In genomic region chr2:180225044-180225761, GRCm38 (mm10) we compare ENCODE assay signal across 8 mouse cellular contexts. TPM values are rescaled to one million over a fixed set of nuclear protein-coding genes. Genes with fewer than 3 reads are reported as not detected.
DNase-seq lines count a peak whose midpoint lies in the region; ATAC-seq and TF ChIP-seq lines count a peak whose summit lies in the region.

No protein-coding gene starts in this region.

- H3K9ac ChIP-seq in heart, embryonic 14.5 days (ENCODE audit: low read length) = peak overlapping the region; percentile 79

- H3K27ac ChIP-seq in heart, embryonic 14.5 days (replicated peaks in 1 of 2; ENCODE audit: control insufficient read depth in 1 of 2, insufficient read depth in 1 of 2, low read depth in 2 of 2, low read length in 2 of 2) = peak overlapping the region in 1 of 2 experiments; percentile 72; a peak in 2 of 4 replicates

- no peaks in the 10 kb centered on the region; the same call in 1 of the 2 replicates for H3K27me3 ChIP-seq in heart, embryonic 14.5 days (ENCODE audit: control insufficient read depth, insufficient read depth, low read length)

- peak overlapping the region; percentile 98 for H3K4me2 ChIP-seq in heart, embryonic 14.5 days (ENCODE audit: low read length)

- H3K36me3 ChIP-seq in heart, embryonic 14.5 days (ENCODE audit: control insufficient read depth, insufficient read depth, low read length) = peaks cover 3% of the 10 kb centered on the region; the same call in 1 of the 2 replicates

- H3K4me1 ChIP-seq in heart, embryonic 14.5 days (ENCODE audit: control insufficient read depth in 2 of 2, insufficient read depth in 2 of 2, low read length in 2 of 2) = peaks cover 35 to 47% of the 10 kb centered on the region in 2 experiments

- 2% methylated on average over 55 of the region's 55 CpGs for WGBS in heart, embryonic 14.5 days

- peak; percentile 96 for DNase-seq in heart, adult 11 months
- no peak for DNase-seq in heart, adult 8-10 months (ENCODE audit: low spot score)
- DNase-seq in brain, embryonic 14.5 days (ENCODE audit: low read depth) = peak; percentile 31
- DNase-seq in kidney, postnatal 10 days = peak; percentile 68
- no peak for DNase-seq in layer of hippocampus, postnatal 10 days (ENCODE audit: low spot score in 2 of 2)
- no peak for DNase-seq in cerebellum, adult 11 months

- peak; percentile 6 for ATAC-seq in heart, embryonic 14.5 days (ENCODE audit: insufficient number of reproducible peaks, insufficient read depth, low FRiP score, low read depth)
- ATAC-seq in megakaryocyte-erythroid progenitor cell, adult 5-6 weeks (replicated peaks; ENCODE audit: low FRiP score, low TSS enrichment, poor library complexity, severe bottlenecking) = 0 out of 2 replicates have a peak, but pooled peaks have one; percentile 1

- no peak for TF ChIP-seq CTCF in brain, embryonic 14.5 days (IDR thresholded peaks at IDR 0.05; ENCODE audit: borderline replicate concordance, extremely low read depth, insufficient read depth, insufficient read length)

- H3K9me3 ChIP-seq in heart, embryonic 14.5 days (ENCODE audit: control insufficient read depth, low read length) = no peaks in the 10 kb centered on the region

- no peak for TF ChIP-seq POLR2A in brain, embryonic 14.5 days (IDR thresholded peaks at IDR 0.05; ENCODE audit: borderline replicate concordance, extremely low read depth, insufficient read depth, insufficient read length, poor library complexity, severe bottlenecking)

- H3K4me3 ChIP-seq in heart, embryonic 14.5 days (ENCODE audit: control insufficient read depth in 1 of 2, insufficient read depth in 1 of 2, low read depth in 1 of 2, low read length in 2 of 2) = peak overlapping the region; percentile 62 to 71

RNA-seq across cellular contexts. Expression of gene Lama5, which starts 0.5 kb away (rescaled TPM):
- total RNA-seq in heart, adult 8-10 months (2022) = 100 to 1,000 TPM in 1 of 4 experiments, 10 to 100 TPM in 3; 78.1 to 110 (median 93.3) TPM
- polyA plus RNA-seq in brain, embryonic 14.5 days (2012; rRNA removed) = 7.7 and 9.5 TPM in 2 replicates
- 30.5 and 32.7 TPM in 2 replicates for polyA plus RNA-seq in heart, embryonic 14.5 days (2014; fragmentation: Nextera tagmentation; extraction: Ambion mirVana)
- 0.04 and 0.25 TPM in 2 replicates for total RNA-seq in megakaryocyte-erythroid progenitor cell, adult 5-6 weeks (2014; fragmentation: Nextera tagmentation)
- 0.05 TPM in 1 of 2 replicates, not detected in the other for total RNA-seq in megakaryocyte-erythroid progenitor cell, adult 5-6 weeks (2017)
- total RNA-seq in layer of hippocampus, postnatal 10 days (2021) = 1 to 10 TPM; 8.1 to 9.6 TPM

RNA-seq across cellular contexts. Expression of gene Rps21, which starts 32.0 kb away (rescaled TPM):
- total RNA-seq in heart, adult 8-10 months (2022) = 100 to 1,000 TPM; 452 to 674 (median 565) TPM
- 2,108 and 3,314 TPM in 2 replicates for polyA plus RNA-seq in brain, embryonic 14.5 days (2012; rRNA removed)
- 386 and 447 TPM in 2 replicates for polyA plus RNA-seq in heart, embryonic 14.5 days (2014; fragmentation: Nextera tagmentation; extraction: Ambion mirVana)
- 3,693 and 4,041 TPM in 2 replicates for total RNA-seq in megakaryocyte-erythroid progenitor cell, adult 5-6 weeks (2014; fragmentation: Nextera tagmentation)
- 2,831 and 3,324 TPM in 2 replicates for total RNA-seq in megakaryocyte-erythroid progenitor cell, adult 5-6 weeks (2017)
- total RNA-seq in layer of hippocampus, postnatal 10 days (2021) = 100 to 1,000 TPM; 654 to 715 TPM

RNA-seq across cellular contexts. Expression of gene Cables2, which starts 48.1 kb away (rescaled TPM):
- 10 to 100 TPM; 12.1 to 14.1 (median 12.6) TPM for total RNA-seq in heart, adult 8-10 months (2022)
- 58.9 and 62.5 TPM in 2 replicates for polyA plus RNA-seq in brain, embryonic 14.5 days (2012; rRNA removed)
- polyA plus RNA-seq in heart, embryonic 14.5 days (2014; fragmentation: Nextera tagmentation; extraction: Ambion mirVana) = 15.1 and 16.1 TPM in 2 replicates
- 13.8 and 14.4 TPM in 2 replicates for total RNA-seq in megakaryocyte-erythroid progenitor cell, adult 5-6 weeks (2014; fragmentation: Nextera tagmentation)
- total RNA-seq in megakaryocyte-erythroid progenitor cell, adult 5-6 weeks (2017) = 7.4 and 20.8 TPM in 2 replicates
- 10 to 100 TPM; 38.6 to 40.1 TPM for total RNA-seq in layer of hippocampus, postnatal 10 days (2021)

RNA-seq across cellular contexts. Expression of gene Adrm1, which starts 53.9 kb away (rescaled TPM):
- 10 to 100 TPM; 80.8 to 93.9 (median 90.0) TPM for total RNA-seq in heart, adult 8-10 months (2022)
- polyA plus RNA-seq in brain, embryonic 14.5 days (2012; rRNA removed) = 124 and 148 TPM in 2 replicates
- 102 and 109 TPM in 2 replicates for polyA plus RNA-seq in heart, embryonic 14.5 days (2014; fragmentation: Nextera tagmentation; extraction: Ambion mirVana)
- total RNA-seq in megakaryocyte-erythroid progenitor cell, adult 5-6 weeks (2014; fragmentation: Nextera tagmentation) = 143 and 144 TPM in 2 replicates
- 51.7 and 76.2 TPM in 2 replicates for total RNA-seq in megakaryocyte-erythroid progenitor cell, adult 5-6 weeks (2017)
- total RNA-seq in layer of hippocampus, postnatal 10 days (2021) = 100 to 1,000 TPM; 107 to 117 TPM

Comparison
In these comparisons a context has a peak if more than half of its experiments do, and no peak if none do; other contexts are left out.
1. DNase-seq: peak in heart, adult 11 months (single experiment), brain, embryonic 14.5 days (single experiment) and kidney, postnatal 10 days (single experiment); none in heart, adult 8-10 months (single experiment), layer of hippocampus, postnatal 10 days (0 of 2) and cerebellum, adult 11 months (single experiment).
2. RNA of gene Lama5, which starts 0.5 kb away (total RNA-seq): 78.1 to 110 TPM in heart, adult 8-10 months and 8.1 to 9.6 TPM in layer of hippocampus, postnatal 10 days; 0.04 to 0.25 TPM in megakaryocyte-erythroid progenitor cell, adult 5-6 weeks; every median in the first group is over 4 times any median in the second.